Mouse (Mus musculus) bone marrow, adult 2 months (tissue): ENCODE data around the gene Apbb2.

Source experiments
- CTCF ChIP-seq: fragments of 200-500 bp; IDR thresholded peaks from 2 replicates; pipeline ENCODE4 v1.5.1; 2011; ENCODE audit warnings: low read length, control low read depth; ENCODE audit not compliant: control insufficient read depth, insufficient read depth
- POLR2A ChIP-seq: fragments of 200-500 bp; IDR thresholded peaks from 2 replicates; pipeline ENCODE4 v1.6.1; 2011; ENCODE audit warnings: low read depth, mild to moderate bottlenecking, control low read depth, low read length, borderline replicate concordance; ENCODE audit not compliant: control insufficient read depth

- TF ChIP-seq POLR2A (no peak), CTCF (no peak)
Measured at GRCm38 (mm10) chr5:66533711-66534425, 84.7 kb downstream of the Apbb2 start.
